Mouse (Mus musculus) neutrophil, adult 5-6 weeks (primary cell): Measurements from ENCODE around the gene Car8. TPM values are rescaled to one million over a fixed set of nuclear protein-coding genes. Genes with fewer than 3 reads are reported as not detected.
"Not testable (repeated sequence)": the region's sequence is repeated elsewhere in the genome, so short reads cannot be mapped to it uniquely, and the experiment has no call there.

Experiments
- ATAC-seq: fragments of 151-379, 151-347 bp; 2 replicates; pipeline ENCODE4 v1.8.0; 2017; ENCODE audit warnings: mild to moderate bottlenecking, moderate TSS enrichment; ENCODE audit not compliant: insufficient number of reproducible peaks, poor library complexity, low FRiP score, severe bottlenecking; ENCODE audit errors: extremely low read depth
- total RNA-seq: library from RNA; stranded (forward); fragments of 200-1000 nt; gene quantifications from 2 replicates; pipeline ENCODE4 v1.2.3, GENCODE M21; 2017

Gene Car8
- total RNA-seq, 1 experiment from 2014 or later, result 0.23 TPM

GRCm38 (mm10) chr4:8093566-8093965, 145.3 kb downstream of the Car8 start:
- not testable (repeated sequence) for ATAC-seq
